Mouse (Mus musculus): Measurements from ENCODE around the gene Ier5l. TPM values are rescaled to one million over a fixed set of nuclear protein-coding genes. Genes with fewer than 3 reads are reported as not detected.

Gene Ier5l
- polyA plus RNA-seq, 1 experiment from 2014 or later: 2.1 TPM

GRCm38 (mm10) chr2:30472731-30473351 lies 1.2 kb downstream of the Ier5l start:
- H3K36me3 ChIP-seq (ENCODE audit: control insufficient read depth, insufficient read depth, low read length): no peaks in the 10 kb centered on the region
- DNase-seq (ENCODE audit: low spot score): peak; percentile 80

GRCm38 (mm10) chr2:30471795-30472720 lies 2.0 kb downstream of the Ier5l start:
- WGBS: under 1% methylated on average over 44 of the region's 51 CpGs
- no peaks in the 10 kb centered on the region for H3K36me3 ChIP-seq (ENCODE audit: control insufficient read depth, insufficient read depth, low read length)
- no peaks in the 10 kb centered on the region for H3K9me3 ChIP-seq (ENCODE audit: control insufficient read depth, low read length)
- ATAC-seq (replicated peaks; ENCODE audit: low FRiP score, low TSS enrichment, low read depth) (peak; percentile 48), DNase-seq (ENCODE audit: low spot score) (peak; percentile 92)
- peaks cover 22% of the 10 kb centered on the region for H3K4me1 ChIP-seq (replicated peaks; ENCODE audit: control insufficient read depth, insufficient read depth, low read length)
- peak overlapping the region; percentile 99 for H3K9ac ChIP-seq (ENCODE audit: low read length)
- no peaks in the 10 kb centered on the region for H3K27me3 ChIP-seq (replicated peaks; ENCODE audit: control insufficient read depth, insufficient read depth, low read length)
- peak overlapping the region; percentile 96 for H3K27ac ChIP-seq (ENCODE audit: low read depth)
- peak overlapping the region; percentile 89 for H3K4me3 ChIP-seq (ENCODE audit: low read depth, low read length)
- H3K4me2 ChIP-seq (ENCODE audit: low read length): peak overlapping the region; percentile 99

More at GRCm38 (mm10) chr2:30472731-30473351, 1.2 kb downstream of the Ier5l start:
- no peaks in the 10 kb centered on the region for H3K27me3 ChIP-seq (replicated peaks; ENCODE audit: control insufficient read depth, insufficient read depth, low read length)
- H3K4me2 ChIP-seq (ENCODE audit: low read length): peak overlapping the region; percentile 99
- H3K4me3 ChIP-seq (ENCODE audit: low read depth, low read length): peak overlapping the region; percentile 89
- no peak for ATAC-seq (replicated peaks; ENCODE audit: low FRiP score, low TSS enrichment, low read depth)
- H3K4me1 ChIP-seq (replicated peaks; ENCODE audit: control insufficient read depth, insufficient read depth, low read length): peaks cover 22% of the 10 kb centered on the region
- WGBS: under 1% methylated on average over 60 of the region's 60 CpGs
- peak overlapping the region; percentile 99 for H3K9ac ChIP-seq (ENCODE audit: low read length)
- peak overlapping the region; percentile 96 for H3K27ac ChIP-seq (ENCODE audit: low read depth)
- H3K9me3 ChIP-seq (ENCODE audit: control insufficient read depth, low read length): no peaks in the 10 kb centered on the region

- Histone ChIP-seq H3K9ac (ENCODE audit: low read length) (peak overlapping the region; percentile 6; the same call in 1 of the 2 replicates), H3K4me1 (replicated peaks; ENCODE audit: control insufficient read depth, insufficient read depth, low read length) (peaks cover 22% of the 10 kb centered on the region), H3K9me3 (ENCODE audit: control insufficient read depth, low read length) (no peaks in the 10 kb centered on the region), H3K4me2 (ENCODE audit: low read length) (peak overlapping the region; percentile 99), H3K4me3 (ENCODE audit: low read depth, low read length) (peak overlapping the region; percentile 89), H3K27me3 (replicated peaks; ENCODE audit: control insufficient read depth, insufficient read depth, low read length) (no peaks in the 10 kb centered on the region), H3K27ac (ENCODE audit: low read depth) (peak overlapping the region; percentile 96), H3K36me3 (ENCODE audit: control insufficient read depth, insufficient read depth, low read length) (no peaks in the 10 kb centered on the region)
- DNase-seq (ENCODE audit: low spot score) (no peak), ATAC-seq (replicated peaks; ENCODE audit: low FRiP score, low TSS enrichment, low read depth) (no peak)
- WGBS: 13% methylated on average over 8 of the region's 8 CpGs
Measured at GRCm38 (mm10) chr2:30471051-30471450, 3.0 kb downstream of the Ier5l start.

- Histone ChIP-seq H3K9me3 (ENCODE audit: control insufficient read depth, low read length) (no peaks in the 10 kb centered on the region), H3K4me2 (ENCODE audit: low read length) (peak overlapping the region; percentile 99), H3K36me3 (ENCODE audit: control insufficient read depth, insufficient read depth, low read length) (no peaks in the 10 kb centered on the region), H3K27ac (ENCODE audit: low read depth) (peak overlapping the region; percentile 96), H3K4me1 (replicated peaks; ENCODE audit: control insufficient read depth, insufficient read depth, low read length) (peaks cover 22% of the 10 kb centered on the region), H3K9ac (ENCODE audit: low read length) (peak overlapping the region; percentile 71), H3K27me3 (replicated peaks; ENCODE audit: control insufficient read depth, insufficient read depth, low read length) (no peaks in the 10 kb centered on the region), H3K4me3 (ENCODE audit: low read depth, low read length) (peak overlapping the region; percentile 54)
- WGBS: under 1% methylated on average over 46 of the region's 46 CpGs
- peak; percentile 81 for DNase-seq (ENCODE audit: low spot score)
- no peak for ATAC-seq (replicated peaks; ENCODE audit: low FRiP score, low TSS enrichment, low read depth)
Measured at GRCm38 (mm10) chr2:30470143-30470946, 3.7 kb downstream of the Ier5l start.

DNA sequence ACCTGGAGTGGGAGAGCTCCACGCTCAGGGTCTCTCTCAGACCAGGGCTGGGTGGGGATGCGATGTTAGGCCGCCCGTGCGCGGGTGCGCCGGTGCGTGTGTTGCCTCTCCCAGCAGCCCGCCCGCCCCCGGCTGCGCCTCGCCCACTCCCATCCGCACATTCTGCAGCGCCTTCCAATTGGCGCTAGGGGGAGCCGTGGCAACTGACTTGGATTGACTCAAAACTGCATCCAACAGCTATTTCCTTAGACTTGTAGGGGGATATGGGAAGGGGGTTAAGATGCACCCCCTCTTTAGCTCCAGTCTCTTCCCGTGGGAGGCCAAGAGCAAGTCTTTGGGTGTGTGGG lies 4.2 kb downstream of the Ier5l start:
- Histone ChIP-seq H3K4me3 (ENCODE audit: low read depth, low read length) (peak overlapping the region; percentile 54), H3K4me2 (ENCODE audit: low read length) (peak overlapping the region; percentile 99), H3K36me3 (ENCODE audit: control insufficient read depth, insufficient read depth, low read length) (no peaks in the 10 kb centered on the region), H3K4me1 (replicated peaks; ENCODE audit: control insufficient read depth, insufficient read depth, low read length) (peaks cover 22% of the 10 kb centered on the region), H3K27ac (ENCODE audit: low read depth) (peak overlapping the region; percentile 96), H3K9ac (ENCODE audit: low read length) (peak overlapping the region; percentile 71), H3K9me3 (ENCODE audit: control insufficient read depth, low read length) (no peaks in the 10 kb centered on the region), H3K27me3 (replicated peaks; ENCODE audit: control insufficient read depth, insufficient read depth, low read length) (no peaks in the 10 kb centered on the region)
- WGBS: 0% methylated on average over 19 of the region's 19 CpGs
- 0 out of 2 replicates have a peak, but pooled peaks have one; percentile 24 for ATAC-seq (replicated peaks; ENCODE audit: low FRiP score, low TSS enrichment, low read depth)
- peak; percentile 95 for DNase-seq (ENCODE audit: low spot score)

DNA sequence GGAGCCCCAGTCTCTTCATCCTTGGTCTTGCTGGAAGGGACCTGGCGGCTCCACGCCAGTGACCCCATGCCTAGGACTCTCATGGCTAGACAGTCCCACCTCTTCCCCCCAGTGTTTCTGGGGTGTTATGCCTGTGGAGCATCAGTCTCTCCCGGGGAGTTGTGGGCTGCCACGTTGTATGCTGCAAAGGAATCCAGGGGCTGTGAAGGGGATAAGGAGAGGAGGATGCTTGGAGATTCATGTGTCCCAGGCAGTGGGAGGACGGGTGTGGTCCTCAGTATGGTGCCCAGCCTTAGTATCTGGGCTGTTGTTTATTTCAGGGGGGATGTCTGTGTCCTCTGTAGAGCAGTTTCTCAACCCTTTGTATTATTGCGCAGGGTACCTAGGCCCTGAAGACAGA lies 5.0 kb downstream of the Ier5l start:
- Histone ChIP-seq H3K4me3 (ENCODE audit: low read depth, low read length) (no peak overlapping the region), H3K4me2 (ENCODE audit: low read length) (peak overlapping the region; percentile 99), H3K9ac (ENCODE audit: low read length) (peak overlapping the region; percentile 10; the same call in 1 of the 2 replicates), H3K27me3 (replicated peaks; ENCODE audit: control insufficient read depth, insufficient read depth, low read length) (no peaks in the 10 kb centered on the region), H3K4me1 (replicated peaks; ENCODE audit: control insufficient read depth, insufficient read depth, low read length) (peaks cover 24% of the 10 kb centered on the region), H3K9me3 (ENCODE audit: control insufficient read depth, low read length) (no peaks in the 10 kb centered on the region), H3K36me3 (ENCODE audit: control insufficient read depth, insufficient read depth, low read length) (no peaks in the 10 kb centered on the region), H3K27ac (ENCODE audit: low read depth) (no peak overlapping the region)
- no peak for ATAC-seq (replicated peaks; ENCODE audit: low FRiP score, low TSS enrichment, low read depth)
- DNase-seq (ENCODE audit: low spot score): no peak
- 53% methylated on average over 6 of the region's 6 CpGs for WGBS

DNA sequence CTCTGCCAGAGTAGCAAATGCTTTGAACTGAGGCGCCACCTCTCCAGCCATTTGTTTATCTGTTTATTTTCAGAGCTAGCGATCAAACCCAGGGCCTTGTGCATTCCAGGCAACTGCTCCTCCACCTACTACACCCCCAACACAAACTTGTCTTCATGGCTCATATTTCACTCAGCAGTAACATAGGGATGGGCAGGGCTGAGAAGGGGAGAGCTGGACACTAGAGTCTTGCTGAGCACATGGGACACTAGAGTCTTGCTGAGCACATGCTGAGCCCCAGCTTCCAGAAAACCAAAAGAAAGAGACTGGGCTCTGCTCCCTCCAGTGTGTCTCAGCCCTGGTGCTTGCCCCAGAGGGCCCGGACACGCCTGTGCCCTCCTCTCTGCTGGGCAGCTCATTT lies 7.2 kb downstream of the Ier5l start:
- no peaks in the 10 kb centered on the region for H3K27me3 ChIP-seq (replicated peaks; ENCODE audit: control insufficient read depth, insufficient read depth, low read length)
- DNase-seq (ENCODE audit: low spot score) (no peak), ATAC-seq (replicated peaks; ENCODE audit: low FRiP score, low TSS enrichment, low read depth) (no peak)
- no peak overlapping the region for H3K27ac ChIP-seq (ENCODE audit: low read depth)
- no peaks in the 10 kb centered on the region for H3K36me3 ChIP-seq (ENCODE audit: control insufficient read depth, insufficient read depth, low read length)
- H3K4me1 ChIP-seq (replicated peaks; ENCODE audit: control insufficient read depth, insufficient read depth, low read length): peaks cover 37% of the 10 kb centered on the region
- H3K9me3 ChIP-seq (ENCODE audit: control insufficient read depth, low read length): no peaks in the 10 kb centered on the region
- H3K4me2 ChIP-seq (ENCODE audit: low read length): no peak overlapping the region
- H3K4me3 ChIP-seq (ENCODE audit: low read depth, low read length): no peak overlapping the region
- whole genome bisulfite sequencing: 36% methylated on average over 4 of the region's 4 CpGs
- no peak overlapping the region for H3K9ac ChIP-seq (ENCODE audit: low read length)

GRCm38 (mm10) chr2:30464411-30464810 lies 9.6 kb downstream of the Ier5l start:
- no peaks in the 10 kb centered on the region for H3K27me3 ChIP-seq (replicated peaks; ENCODE audit: control insufficient read depth, insufficient read depth, low read length)
- peak overlapping the region; percentile 25; the same call in 1 of the 2 replicates for H3K9ac ChIP-seq (ENCODE audit: low read length)
- DNase-seq (ENCODE audit: low spot score) (no peak), ATAC-seq (replicated peaks; ENCODE audit: low FRiP score, low TSS enrichment, low read depth) (no peak)
- peaks cover 26% of the 10 kb centered on the region for H3K4me1 ChIP-seq (replicated peaks; ENCODE audit: control insufficient read depth, insufficient read depth, low read length)
- WGBS: 55% methylated on average over 5 of the region's 5 CpGs
- H3K4me3 ChIP-seq (ENCODE audit: low read depth, low read length): peak overlapping the region; percentile 16; the same call in 1 of the 2 replicates
- peak overlapping the region; percentile 62; the same call in 1 of the 2 replicates for H3K27ac ChIP-seq (ENCODE audit: low read depth)
- H3K4me2 ChIP-seq (ENCODE audit: low read length): peak overlapping the region; percentile 43
- H3K36me3 ChIP-seq (ENCODE audit: control insufficient read depth, insufficient read depth, low read length): no peaks in the 10 kb centered on the region
- H3K9me3 ChIP-seq (ENCODE audit: control insufficient read depth, low read length): no peaks in the 10 kb centered on the region
